Comparison of ENCODE assay signal across 8 mouse cellular contexts in genomic region chr5:32610064-32610800, GRCm38 (mm10). TPM values are rescaled to one million over a fixed set of nuclear protein-coding genes. Genes with fewer than 3 reads are reported as not detected.
DNase-seq lines count a peak whose midpoint lies in the region; ATAC-seq lines count a peak whose summit lies in the region.

No protein-coding gene starts in this region.

- H3K9ac ChIP-seq in forebrain, embryonic 12.5 days = peak overlapping the region; percentile 87
- peak overlapping the region; percentile 80 for H3K9ac ChIP-seq in hindbrain, embryonic 14.5 days
- peak overlapping the region; percentile 95 for H3K9ac ChIP-seq in limb, embryonic 11.5 days (ENCODE audit: low read length)
- peak overlapping the region; percentile 81 for H3K9ac ChIP-seq in midbrain, embryonic 12.5 days (replicated peaks)

- no peaks in the 10 kb centered on the region for H3K9me3 ChIP-seq in forebrain, embryonic 12.5 days
- H3K9me3 ChIP-seq in hindbrain, embryonic 14.5 days (ENCODE audit: control insufficient read depth, low read length) = no peaks in the 10 kb centered on the region
- H3K9me3 ChIP-seq in limb, embryonic 11.5 days (ENCODE audit: control insufficient read depth, low read length) = no peaks in the 10 kb centered on the region
- no peaks in the 10 kb centered on the region for H3K9me3 ChIP-seq in midbrain, embryonic 12.5 days

- H3K4me3 ChIP-seq in forebrain, embryonic 12.5 days (replicated peaks) = peak overlapping the region; percentile 90
- H3K4me3 ChIP-seq in hindbrain, embryonic 14.5 days (replicated peaks; ENCODE audit: low read length) = peak overlapping the region; percentile 93
- peak overlapping the region; percentile 90 for H3K4me3 ChIP-seq in limb, embryonic 11.5 days (ENCODE audit: low read depth, low read length)
- H3K4me3 ChIP-seq in midbrain, embryonic 12.5 days = peak overlapping the region; percentile 87

- H3K27me3 ChIP-seq in forebrain, embryonic 12.5 days = no peaks in the 10 kb centered on the region
- H3K27me3 ChIP-seq in hindbrain, embryonic 14.5 days (ENCODE audit: control insufficient read depth, insufficient read depth, low read length) = no peaks in the 10 kb centered on the region
- no peaks in the 10 kb centered on the region for H3K27me3 ChIP-seq in limb, embryonic 11.5 days (ENCODE audit: control insufficient read depth, insufficient read depth, low read length)
- H3K27me3 ChIP-seq in midbrain, embryonic 12.5 days = no peaks in the 10 kb centered on the region

- H3K4me1 ChIP-seq in forebrain, embryonic 12.5 days = peaks cover 9% of the 10 kb centered on the region; the same call in 1 of the 2 replicates
- H3K4me1 ChIP-seq in hindbrain, embryonic 14.5 days (replicated peaks; ENCODE audit: control insufficient read depth, insufficient read depth, low read length) = peaks cover 12% of the 10 kb centered on the region
- no peaks in the 10 kb centered on the region for H3K4me1 ChIP-seq in limb, embryonic 11.5 days (ENCODE audit: control insufficient read depth, insufficient read depth, low read length)
- H3K4me1 ChIP-seq in midbrain, embryonic 12.5 days = peaks cover 13% of the 10 kb centered on the region

- peak; percentile 6 for DNase-seq in spleen, adult 12 weeks (ENCODE audit: low spot score)
- DNase-seq in spleen, postnatal 4 days (ENCODE audit: low spot score in 2 of 2) = no peak
- DNase-seq in adrenal gland, postnatal 36 days = peak; percentile 58 to 60
- peak; percentile 42 for DNase-seq in hindbrain, embryonic 14.5 days (ENCODE audit: low spot score)
- DNase-seq in limb, embryonic 11.5 days (ENCODE audit: low spot score) = peak; percentile 69
- no peak for DNase-seq in yolk sac, embryonic 10.5 days (ENCODE audit: low spot score)

- no peak; the same call in 1 of the 2 replicates for ATAC-seq in forebrain, embryonic 12.5 days (ENCODE audit: low FRiP score)
- ATAC-seq in hindbrain, embryonic 14.5 days (ENCODE audit: low FRiP score) = peak; percentile 39
- ATAC-seq in limb, embryonic 11.5 days (ENCODE audit: insufficient number of reproducible peaks, low FRiP score, low TSS enrichment, low read depth) = no peak; the same call in 1 of the 2 replicates
- ATAC-seq in midbrain, embryonic 12.5 days (ENCODE audit: low FRiP score, low read depth) = no peak; the same call in 1 of the 2 replicates

- H3K36me3 ChIP-seq in forebrain, embryonic 12.5 days (replicated peaks) = no peaks in the 10 kb centered on the region
- H3K36me3 ChIP-seq in hindbrain, embryonic 14.5 days (replicated peaks; ENCODE audit: control insufficient read depth, insufficient read depth) = no peaks in the 10 kb centered on the region
- H3K36me3 ChIP-seq in limb, embryonic 11.5 days (ENCODE audit: control insufficient read depth, insufficient read depth, low read length) = no peaks in the 10 kb centered on the region
- H3K36me3 ChIP-seq in midbrain, embryonic 12.5 days = no peaks in the 10 kb centered on the region

- H3K4me2 ChIP-seq in forebrain, embryonic 12.5 days = peak overlapping the region; percentile 62
- peak overlapping the region; percentile 94 for H3K4me2 ChIP-seq in hindbrain, embryonic 14.5 days (replicated peaks)
- H3K4me2 ChIP-seq in limb, embryonic 11.5 days (ENCODE audit: low read depth, severe bottlenecking) = peak overlapping the region; percentile 67
- peak overlapping the region; percentile 69 for H3K4me2 ChIP-seq in midbrain, embryonic 12.5 days (replicated peaks)

- 19% methylated on average over 21 of the region's 21 CpGs for WGBS in forebrain, embryonic 12.5 days
- 18% methylated on average over 21 of the region's 21 CpGs for WGBS in hindbrain, embryonic 14.5 days
- 18% methylated on average over 21 of the region's 21 CpGs for WGBS in limb, embryonic 11.5 days
- 18% methylated on average over 21 of the region's 21 CpGs for WGBS in midbrain, embryonic 12.5 days

- H3K27ac ChIP-seq in forebrain, embryonic 12.5 days = peak overlapping the region; percentile 92
- H3K27ac ChIP-seq in hindbrain, embryonic 14.5 days = peak overlapping the region; percentile 90
- peak overlapping the region; percentile 95 for H3K27ac ChIP-seq in limb, embryonic 11.5 days (replicated peaks; ENCODE audit: low read depth, low read length)
- H3K27ac ChIP-seq in midbrain, embryonic 12.5 days (replicated peaks) = peak overlapping the region; percentile 93

RNA-seq across cellular contexts. Expression of gene Yes1, which starts 0.7 kb away (rescaled TPM):
- total RNA-seq in adrenal gland, postnatal 36 days (2021) = 10 to 100 TPM; 42.1 to 52.6 TPM
- 32.6 and 34.2 TPM in 2 replicates for polyA plus RNA-seq in forebrain, embryonic 12.5 days (2016; fragmentation: Nextera tagmentation; extraction: Ambion mirVana)
- polyA plus RNA-seq in hindbrain, embryonic 14.5 days (2014; fragmentation: Nextera tagmentation; extraction: Ambion mirVana) = 25.0 and 27.2 TPM in 2 replicates
- 36.4 and 39.9 TPM in 2 replicates for polyA plus RNA-seq in limb, embryonic 11.5 days (2014; fragmentation: Nextera tagmentation; extraction: Ambion mirVana)
- polyA plus RNA-seq in midbrain, embryonic 12.5 days (2016; fragmentation: Nextera tagmentation; extraction: Ambion mirVana) = 32.3 and 33.9 TPM in 2 replicates

Comparison
In these comparisons a context has a peak if more than half of its experiments do, and no peak if none do; other contexts are left out.
1. DNase-seq: peak in spleen, adult 12 weeks (single experiment), adrenal gland, postnatal 36 days (2 of 2), hindbrain, embryonic 14.5 days (single experiment) and limb, embryonic 11.5 days (single experiment); none in spleen, postnatal 4 days (0 of 2) and yolk sac, embryonic 10.5 days (single experiment).
2. Peak in every context shown above with its lines, with median percentiles within 50 percentile points of each other: H3K27ac ChIP-seq, H3K4me2 ChIP-seq, H3K4me3 ChIP-seq and H3K9ac ChIP-seq.